Mouse (Mus musculus): Measurements from ENCODE around the gene Rcn3.

DNA sequence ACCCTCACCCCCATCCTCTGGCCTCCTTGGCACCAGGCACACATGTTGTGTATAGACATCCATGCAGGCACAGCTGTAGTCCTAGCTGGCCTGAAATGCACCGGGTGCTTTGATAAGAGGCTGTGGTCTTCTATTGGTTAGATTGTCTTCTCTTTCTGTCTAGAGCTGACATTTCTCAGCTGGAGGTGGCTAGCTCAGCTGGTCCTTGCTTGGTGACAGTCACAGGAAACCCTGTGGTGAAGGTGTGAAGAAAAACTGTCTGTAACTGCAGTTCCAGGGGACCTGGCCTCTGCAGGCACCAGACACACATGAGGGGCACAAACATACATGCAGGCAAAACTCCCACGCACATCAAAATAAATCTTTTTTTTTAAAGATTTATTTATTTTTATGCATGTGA is 22.4 kb downstream of the Rcn3 start:
- TF ChIP-seq CTCF (IDR thresholded peaks at IDR 0.05; ENCODE audit: low read depth) (no peak), EP300 (IDR thresholded peaks at IDR 0.05; ENCODE audit: low read depth) (no peak)
